Mouse (Mus musculus): Measurements from ENCODE around the gene Gse1.

Gse1 gene

DNA sequence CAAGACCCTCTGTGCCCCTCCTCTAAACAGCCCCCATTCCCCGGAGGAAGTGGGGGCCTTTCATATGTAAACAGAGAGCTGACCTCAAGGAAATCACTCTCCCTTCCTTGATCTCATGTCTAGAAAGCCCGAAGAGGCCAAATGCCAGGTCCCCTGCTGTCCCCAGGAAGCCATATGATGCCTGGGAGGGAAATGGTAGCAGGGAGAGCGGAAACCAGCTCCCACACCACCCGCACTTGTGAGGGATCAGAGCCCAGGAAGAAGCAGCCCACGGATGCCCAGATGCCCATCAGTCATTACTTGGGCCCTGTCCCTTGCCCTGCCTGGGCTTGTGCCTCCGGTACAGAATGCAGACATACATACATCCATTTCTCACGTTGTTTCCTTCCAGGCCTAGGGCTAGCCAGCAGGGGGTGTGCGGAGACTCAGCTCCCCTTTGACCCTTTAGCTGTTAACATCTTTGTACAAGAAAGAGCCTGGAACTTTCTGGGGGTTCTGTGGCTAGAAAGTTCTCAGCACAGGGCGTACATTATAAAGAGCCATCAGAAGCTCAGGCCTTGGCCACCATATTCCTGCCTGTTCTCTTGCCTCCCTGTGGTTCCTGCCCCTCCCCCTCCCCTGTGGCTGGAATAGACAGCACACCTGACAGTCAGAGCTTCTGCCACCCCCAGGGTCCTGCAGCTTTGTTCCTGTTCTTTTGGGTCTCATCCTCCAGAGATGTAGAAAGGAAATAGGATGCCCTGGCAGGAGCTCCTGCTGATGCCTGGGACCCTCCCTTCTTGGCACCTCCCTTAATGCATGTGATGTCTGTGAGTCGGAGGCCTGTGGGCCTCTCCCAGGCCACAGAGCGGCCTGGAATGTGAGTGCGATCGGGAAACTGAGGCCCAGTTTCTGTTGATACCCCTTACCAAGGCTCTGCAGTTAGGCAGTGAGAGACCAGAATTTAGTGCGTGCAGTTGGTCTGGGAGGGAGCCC is 180.3 kb downstream of the Gse1 start:
- DNase-seq, result peak; percentile 57 to 82

DNA sequence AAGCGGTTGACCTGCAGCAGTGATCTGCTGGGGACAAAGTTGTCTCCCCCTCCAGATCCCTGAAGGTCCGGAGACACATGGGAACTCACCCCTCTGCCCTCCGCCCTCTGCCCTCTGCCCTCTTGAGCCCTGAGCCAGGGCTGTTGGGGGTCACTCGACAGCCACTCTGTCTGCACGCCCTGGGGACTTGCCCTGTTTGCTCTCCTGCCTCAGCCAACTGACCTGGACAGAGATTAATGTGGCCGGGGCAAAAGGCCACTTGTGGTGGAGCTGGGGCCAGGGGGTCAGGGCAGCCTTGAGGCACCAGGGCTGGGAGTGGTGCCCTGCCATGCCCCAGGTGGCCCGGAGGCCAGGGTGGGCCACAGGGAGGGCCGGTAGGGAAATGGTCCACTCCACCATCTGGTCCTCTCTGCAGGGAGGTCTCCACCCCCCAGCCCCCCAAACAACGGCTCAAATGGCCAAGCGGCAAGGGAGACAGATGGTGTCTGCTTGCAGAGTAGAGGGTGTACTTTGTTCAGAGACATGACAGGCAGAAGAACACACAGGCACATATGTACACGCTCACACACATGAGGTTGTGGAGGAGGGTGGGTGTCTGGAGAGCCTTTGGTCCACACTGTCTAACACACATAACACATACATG is 181.2 kb downstream of the Gse1 start:
- DNase-seq, result no peak

DNA sequence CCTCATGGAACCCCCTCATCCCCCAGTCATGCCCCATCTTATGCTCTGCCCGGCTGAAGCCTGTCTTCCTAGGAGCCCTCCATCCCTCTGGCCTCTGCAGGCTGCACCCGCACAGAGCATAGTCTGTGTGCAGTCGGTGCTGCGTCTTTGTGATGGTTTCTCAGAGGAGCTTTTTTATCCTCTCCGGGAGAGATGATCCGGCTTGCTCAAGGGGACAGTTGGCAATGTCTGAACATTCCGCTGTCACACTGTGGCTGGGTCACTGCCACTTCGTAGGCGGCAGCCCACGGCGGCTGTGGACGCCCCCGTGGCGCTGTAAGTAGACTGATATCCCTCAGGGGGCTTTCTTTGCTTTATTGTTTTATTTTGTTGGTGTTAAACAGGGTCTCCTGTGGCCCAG is 182.8 kb downstream of the Gse1 start:
- DNase-seq, result no peak

DNA sequence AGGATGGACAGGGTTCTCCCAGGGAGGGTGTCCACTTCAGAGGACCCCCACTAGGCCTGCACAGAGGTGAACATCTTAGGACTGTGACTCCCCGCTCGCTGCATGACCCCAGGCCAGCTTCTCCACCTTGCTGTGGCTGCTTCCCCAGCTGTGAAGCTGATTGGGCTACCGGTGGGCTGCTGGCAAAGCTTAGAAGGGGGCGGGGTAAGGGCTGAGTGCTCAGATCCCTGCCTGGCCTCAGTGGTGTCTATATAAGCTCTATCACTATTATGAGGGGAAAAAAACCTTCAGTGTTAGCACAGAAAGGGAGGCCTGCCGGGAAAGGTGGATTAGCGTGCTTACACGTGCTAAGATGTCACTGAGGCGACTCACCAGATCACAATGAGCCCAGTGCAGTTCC is 183.6 kb downstream of the Gse1 start:
- no peak for DNase-seq

DNA sequence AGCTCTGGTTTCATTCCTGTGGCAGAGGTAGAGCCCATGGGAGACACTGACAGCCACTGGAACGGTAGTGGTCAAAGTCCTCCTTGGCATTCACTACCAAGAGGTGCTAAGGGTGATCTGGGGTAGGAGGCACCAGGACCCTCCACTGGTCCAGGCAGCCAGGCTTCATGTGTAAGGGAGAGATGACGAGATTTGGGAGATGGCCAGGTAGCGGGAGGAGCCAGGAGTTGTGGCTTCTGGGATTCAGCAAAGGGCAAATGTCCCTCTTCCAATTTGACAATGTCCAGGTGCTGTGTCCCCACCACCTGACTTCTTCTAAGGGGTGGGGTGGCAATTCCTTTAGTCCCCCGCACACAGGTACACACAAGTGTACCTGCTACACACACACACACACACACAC is 184.1 kb downstream of the Gse1 start:
- no peak for DNase-seq

DNA sequence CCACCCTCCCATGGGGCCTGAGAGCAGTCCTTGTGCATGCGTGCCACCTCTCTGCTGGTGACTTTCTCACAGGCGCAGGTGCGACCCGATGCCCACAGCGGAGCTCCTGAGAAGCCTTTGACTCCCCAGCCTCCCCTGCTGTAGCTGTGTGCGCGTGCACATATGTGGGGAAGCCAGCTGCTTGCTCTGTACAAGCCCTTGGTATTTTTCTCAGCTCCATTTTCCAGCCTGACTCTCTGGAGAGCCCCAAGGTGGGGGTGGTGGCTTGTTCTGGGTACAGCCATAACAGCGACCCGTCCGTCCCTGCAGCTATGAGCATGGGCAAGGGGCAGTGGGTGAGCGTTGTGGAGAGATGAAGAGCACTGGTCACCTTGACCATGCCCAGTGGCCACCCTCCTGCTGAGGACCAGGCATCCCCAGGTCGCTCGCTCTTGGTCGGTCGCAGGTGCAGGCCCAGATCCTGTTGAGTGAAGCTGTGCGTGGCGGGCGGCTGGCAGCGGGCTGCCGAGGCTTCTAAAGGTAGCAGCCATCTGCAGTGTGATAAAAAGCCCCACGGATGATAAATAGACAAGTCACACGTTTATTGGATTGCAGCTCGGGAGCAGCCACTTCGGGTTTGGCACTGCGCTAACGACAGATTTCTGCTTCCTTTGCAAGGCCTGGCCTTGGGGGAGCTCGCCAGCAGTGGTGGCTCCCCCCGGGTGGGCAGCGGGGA is 184.8 kb downstream of the Gse1 start:
- no peak for DNase-seq

DNA sequence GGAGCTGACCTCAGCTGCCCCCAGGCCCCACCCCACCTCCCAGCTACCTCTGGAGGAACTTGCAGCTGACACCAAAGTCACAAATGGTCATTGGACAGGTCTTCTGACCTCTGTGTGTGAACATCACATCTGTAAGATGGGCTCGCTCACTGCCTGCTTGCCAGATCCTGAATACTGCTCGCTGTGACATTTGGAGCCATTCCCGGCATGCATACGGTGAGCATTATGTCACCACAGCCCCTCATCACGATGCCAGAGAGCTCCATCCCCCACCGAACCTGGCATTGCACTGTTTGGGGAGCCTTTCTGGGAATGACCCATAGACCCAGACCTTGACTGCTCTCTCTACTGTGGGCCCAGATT is 185.4 kb downstream of the Gse1 start:
- no peak for DNase-seq

DNA sequence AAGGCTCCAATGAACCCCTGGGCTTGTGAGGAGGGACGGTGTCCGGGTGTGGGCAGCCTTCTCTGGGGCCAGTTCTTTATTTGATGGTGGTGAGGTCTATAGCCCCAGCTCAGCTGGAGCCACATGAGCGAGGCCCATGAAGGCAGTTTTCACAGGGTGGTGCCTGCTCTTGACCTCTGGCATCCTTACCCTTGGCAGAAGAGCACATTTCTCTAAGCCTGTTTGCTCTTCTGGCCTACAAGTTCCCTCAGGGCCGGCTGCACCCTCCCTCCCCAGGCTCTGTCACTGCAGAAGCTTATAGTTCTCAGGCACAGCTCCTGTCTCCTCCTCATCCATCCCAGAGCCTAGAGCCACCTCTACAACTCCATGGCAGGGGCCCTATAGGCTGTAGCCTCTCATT is 186.0 kb downstream of the Gse1 start:
- DNase-seq, result no peak

DNA sequence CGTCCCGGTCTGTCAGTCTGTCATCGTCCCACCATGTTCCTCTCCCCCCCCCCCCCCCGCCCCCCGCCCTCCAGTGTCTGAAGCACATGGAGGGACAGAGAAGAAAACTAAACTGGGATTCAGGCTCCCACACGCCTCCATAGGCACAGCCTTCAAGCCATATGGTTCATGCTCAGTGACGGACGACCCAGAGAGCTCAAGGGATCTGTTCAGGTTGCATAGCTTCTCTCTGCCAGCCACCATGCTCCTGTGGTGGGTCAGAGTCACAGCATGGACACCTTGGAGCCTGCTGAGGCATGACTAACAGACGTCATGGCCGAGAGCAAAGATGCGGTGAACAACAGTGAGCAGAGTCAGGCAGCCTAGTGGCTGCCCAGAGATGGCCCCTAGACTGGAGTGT is 187.2 kb downstream of the Gse1 start:
- no peak for DNase-seq

DNA sequence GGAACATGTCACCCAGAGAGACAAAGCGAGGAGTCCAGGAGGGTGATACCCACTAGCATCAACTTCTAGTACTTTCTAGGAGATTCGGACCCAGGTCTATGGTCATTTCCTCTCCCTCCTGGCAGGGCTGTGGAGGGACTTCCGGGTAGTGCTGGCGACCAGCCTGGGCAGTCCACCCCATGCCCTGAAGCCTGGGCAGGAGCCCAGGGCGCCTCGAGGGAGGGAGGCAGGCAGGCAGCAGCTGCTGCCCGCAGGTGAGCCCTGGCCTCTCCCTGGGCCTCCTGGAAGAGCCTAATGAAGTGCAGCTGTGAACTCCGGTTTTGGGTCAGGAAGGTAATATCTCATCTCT is 187.9 kb downstream of the Gse1 start:
- no peak for DNase-seq

DNA sequence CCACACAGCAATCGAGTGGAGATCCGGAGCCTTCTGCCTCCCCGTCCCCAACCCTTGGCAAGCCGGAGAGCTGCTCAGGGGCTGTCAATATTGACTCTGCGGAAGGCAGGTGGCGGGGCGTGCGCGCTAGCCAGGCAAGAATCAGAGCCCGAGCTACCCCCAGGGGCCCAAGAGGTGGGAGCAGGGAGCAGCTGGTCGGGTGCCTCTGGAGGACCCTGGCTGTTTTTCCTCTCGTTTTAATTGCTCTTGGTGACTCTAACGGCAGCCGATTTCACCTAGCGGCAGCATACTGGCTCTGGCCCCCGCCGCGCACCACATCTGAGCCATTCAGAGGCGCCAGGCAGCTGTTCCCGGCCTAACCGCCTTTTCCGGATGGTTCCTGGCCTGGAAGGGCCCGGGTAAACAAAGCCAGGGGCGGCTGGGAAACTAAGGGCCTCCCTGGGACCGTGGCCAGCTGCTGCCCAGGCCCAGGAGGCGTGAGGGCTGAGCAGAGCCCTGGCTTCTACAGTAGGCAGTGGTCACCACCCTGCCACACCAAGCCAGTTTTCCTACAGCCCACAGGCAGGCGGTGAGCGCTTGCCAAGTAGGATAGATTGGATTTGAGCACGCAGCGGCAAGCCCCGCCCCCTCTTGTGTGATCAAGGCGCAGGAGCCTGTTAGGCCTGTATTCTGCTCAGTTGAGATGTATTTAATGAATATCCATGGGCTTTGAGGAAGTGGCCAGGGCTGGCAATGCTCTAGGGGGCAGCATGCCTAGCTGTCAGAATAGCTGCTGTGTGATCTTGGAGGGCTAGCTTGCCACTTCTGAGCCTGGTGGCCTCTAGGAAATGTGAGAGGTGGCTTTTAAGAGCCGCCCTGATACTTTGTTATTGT is 188.5 kb downstream of the Gse1 start:
- DNase-seq, result peak; percentile 89 to 97

DNA sequence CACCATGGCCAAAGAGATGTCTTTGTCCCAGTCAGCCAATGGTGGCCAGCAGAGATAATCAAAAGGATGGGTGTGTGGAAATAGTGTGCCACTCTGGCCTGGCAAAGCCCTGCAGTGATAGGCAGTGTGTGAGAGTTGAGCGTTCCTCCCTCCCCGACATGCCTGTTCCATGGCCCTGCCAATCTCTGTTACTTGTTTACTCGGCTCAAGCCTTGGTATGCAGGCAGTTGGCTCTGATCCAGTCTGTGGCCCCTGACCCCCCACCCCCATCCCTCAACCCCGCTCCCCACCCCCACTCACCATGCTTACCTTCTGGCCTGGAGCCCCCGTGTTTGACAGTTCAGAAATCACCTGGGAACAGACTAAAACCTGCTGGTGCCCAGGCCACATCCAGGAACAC is 189.9 kb downstream of the Gse1 start:
- no peak for DNase-seq

DNA sequence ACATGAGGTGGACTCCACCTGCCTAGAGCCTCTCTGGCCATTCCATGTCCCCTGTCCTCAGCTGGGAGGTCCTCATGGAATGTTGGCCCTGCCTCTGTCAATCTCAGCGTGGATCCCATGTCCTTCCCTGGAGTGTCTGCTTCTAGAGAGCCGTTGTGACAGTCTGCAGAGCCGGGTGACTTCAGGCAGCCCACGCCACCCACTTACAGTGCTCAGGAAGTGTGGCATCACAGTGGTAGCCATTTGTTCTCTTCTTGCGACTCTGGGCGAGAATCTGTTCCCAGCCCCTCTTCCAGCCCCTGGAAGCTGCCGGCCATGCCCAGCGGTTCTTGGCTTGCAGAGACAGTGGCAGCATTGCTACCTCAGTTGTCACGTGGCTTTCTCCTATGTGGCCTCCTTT is 191.4 kb downstream of the Gse1 start:
- DNase-seq, result no peak

DNA sequence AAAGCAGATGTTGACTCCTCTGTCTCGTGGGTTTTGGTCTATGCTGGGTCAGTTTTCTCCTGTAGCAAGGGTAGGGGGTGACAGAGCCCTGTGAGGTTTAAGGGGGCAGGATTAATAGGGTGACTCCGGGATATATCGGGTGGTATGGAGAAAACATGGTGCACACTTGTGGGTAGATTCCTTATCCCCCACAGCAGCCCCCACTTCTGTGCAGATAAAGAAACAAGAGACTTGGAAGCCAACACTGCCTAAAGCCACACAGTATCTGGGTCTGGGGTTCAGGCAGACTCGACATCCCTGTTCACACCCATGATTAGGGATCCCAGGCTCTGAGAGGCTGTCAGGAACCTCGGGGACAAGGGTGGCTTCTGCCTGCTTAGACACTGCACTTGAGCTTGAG is 192.0 kb downstream of the Gse1 start:
- no peak for DNase-seq

DNA sequence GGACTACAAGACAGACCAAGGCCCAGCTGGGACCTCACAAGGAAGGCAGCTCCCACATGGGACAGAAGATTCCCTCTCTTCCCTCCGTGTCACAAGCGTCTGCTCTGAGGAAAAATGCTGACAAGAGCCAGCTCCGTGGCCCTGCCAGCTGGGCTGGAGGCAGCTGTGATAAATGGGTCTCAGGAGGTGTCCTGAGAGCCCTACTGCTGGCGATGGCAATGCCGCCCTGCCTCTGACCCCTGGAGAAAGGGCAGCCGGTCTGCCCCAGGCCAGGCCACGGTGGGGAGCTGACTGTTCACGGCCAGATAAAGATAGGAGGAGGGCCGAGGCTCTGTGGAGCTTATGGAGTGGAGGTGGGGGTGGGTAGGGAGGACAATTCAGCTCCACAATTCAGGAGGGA is 193.4 kb downstream of the Gse1 start:
- peak in 1 of 2 experiments; percentile 68 for DNase-seq

DNA sequence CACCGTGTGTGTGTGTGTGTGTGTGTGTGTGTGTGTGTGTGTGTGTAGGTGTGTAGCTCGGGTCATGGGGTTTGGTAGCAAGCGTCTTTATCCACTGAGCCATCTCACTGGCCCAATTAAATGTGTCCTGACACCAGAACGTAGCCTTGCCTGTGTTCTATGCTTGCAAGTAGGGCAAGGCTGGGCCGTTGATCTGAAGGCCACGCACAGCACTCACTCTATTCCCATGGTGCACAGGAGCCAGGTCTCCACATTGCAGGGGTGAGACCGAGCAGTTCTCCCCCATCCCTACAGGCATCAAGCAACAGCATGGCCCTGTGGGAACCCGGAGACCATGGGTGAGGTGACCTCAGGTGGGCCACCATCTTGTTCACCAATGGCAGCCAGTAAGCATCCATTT is 194.0 kb downstream of the Gse1 start:
- DNase-seq, result no peak

DNA sequence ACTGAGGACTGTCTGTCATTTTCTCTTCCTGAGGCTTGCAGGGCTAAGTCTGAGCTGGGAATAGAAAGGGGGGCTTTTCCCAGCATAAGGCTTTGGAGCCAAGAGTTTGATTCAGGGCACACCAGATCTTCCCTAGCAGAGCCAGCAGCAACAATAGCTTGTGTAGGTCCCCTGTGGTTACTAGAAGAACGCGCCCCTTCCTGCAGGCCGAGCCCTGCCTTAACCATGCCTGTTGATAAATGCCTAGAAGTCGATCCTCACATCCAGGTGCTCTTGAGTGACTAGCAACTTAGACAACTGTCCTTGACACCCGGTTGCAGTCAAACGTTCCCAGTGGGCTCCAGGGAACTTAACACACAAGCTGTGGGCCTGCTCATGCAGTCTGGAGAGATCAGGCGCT is 195.3 kb downstream of the Gse1 start:
- DNase-seq, result no peak

DNA sequence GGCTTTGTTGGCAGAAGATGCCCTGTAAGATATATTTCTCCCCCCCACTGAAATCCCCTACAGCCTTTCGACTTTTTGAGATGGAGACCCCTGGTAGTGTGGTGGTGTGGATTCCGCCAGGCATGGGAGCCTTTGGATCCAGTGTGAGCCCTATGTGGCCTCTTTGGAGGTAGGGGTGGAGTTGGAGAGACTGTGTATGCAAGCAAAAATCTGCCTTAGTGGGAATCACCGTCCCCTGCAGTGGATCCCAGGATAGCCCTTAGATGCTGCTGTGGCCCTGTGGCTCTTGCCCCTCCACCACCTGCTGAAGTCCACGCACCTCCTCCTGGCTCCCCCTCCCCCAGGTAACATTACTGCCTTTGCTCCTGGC is 196.6 kb downstream of the Gse1 start:
- no peak for DNase-seq

DNA sequence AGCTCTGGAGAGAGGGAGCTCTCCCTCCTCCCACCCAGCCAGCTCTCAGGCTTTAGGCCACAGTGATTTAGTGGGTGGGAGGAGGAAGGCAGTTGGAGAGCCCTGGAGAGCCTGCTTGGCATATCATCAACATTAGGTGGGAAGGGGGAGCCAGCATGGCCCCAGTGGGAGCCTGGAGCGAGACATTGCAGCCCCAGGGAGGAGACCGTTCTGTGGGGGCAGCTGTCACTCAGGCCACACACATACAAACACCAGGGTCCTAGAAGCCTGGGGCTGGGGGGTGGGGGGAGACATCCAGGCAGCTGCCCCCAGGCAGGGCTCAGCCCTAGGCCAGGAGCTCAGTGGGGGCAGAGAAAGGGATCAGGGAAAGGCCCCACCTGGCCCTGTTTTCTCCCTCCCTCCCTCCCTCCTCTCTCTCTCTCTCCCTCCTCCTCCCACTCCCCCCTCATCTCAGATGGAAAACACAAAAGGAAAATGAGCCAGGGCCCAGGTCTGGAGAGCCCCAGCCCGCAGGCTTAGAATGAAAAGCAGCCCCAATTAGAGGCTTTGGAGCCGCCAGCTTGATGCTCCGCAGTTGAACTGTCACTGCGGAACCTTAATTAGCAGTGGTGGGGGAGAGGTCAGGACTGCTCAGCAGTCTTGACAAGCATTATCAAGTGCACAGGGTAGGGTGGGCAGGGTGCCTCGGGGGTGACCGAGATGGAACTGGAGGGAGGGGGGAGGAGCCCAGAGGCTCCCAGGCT is 197.1 kb downstream of the Gse1 start:
- DNase-seq, result peak; percentile 53 to 68

DNA sequence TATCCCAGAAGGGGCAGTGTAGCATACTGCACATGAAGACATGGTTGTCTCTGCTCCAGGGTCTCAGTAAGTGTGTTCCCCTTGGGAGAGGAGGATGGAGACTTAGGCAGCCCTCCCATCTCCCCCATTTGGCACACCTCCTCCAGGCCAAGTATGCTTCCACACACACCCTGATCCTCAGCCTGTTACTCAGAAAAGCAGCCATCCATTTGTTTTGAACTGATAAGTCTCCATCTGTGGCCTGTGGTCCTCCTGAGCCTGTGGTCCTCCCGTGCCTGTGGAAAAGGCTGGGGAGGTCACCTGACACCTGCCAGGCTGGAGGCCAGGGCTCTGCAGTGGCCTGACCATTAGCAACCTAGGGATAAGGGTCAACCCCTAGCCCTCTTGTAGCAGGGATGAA is 197.8 kb downstream of the Gse1 start:
- no peak for DNase-seq

DNA sequence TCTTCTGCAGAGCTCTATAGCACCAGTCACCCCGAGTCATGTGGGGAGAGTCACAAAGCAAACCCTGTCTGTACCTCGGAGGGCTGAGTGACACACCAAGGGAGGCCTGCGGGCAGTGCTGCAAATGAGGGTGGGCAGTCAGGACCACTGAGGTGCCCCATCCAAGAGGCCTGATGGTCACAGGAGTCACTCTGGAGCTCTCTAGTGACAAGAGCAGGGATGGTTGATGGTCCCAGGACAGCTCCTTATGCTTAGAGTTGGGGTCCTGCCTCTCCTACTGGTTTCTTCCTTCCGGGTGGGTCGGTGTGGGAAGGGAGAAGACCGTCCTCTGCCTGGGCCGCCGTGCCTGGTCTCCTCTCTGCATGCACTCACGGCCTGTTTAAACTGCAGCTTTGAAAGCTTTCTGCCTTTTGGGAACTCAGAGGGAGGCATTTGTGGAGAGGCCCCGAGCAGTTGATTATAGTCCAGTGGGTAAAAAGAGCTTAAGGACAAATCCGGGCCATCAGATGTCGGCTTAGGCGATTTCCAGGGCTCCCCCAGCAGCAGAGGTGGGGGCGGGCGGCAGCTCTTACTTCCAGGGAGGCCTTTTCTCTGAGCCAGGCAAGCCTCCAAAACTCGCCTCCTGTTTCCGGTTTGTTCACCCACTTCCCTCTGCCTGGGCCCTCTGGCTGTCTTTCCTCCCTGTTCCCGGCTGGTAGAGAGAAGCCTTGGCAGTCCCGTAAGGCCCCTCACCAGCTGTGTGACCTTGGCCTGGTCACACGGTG is 198.5 kb downstream of the Gse1 start:
- DNase-seq, result peak; percentile 75 to 80

Measured in lung, postnatal 4 days (tissue).